Mouse (Mus musculus) liver, embryonic 12.5 days (tissue): ENCODE results near the gene Gfod2. TPM values are rescaled to one million over a fixed set of nuclear protein-coding genes. Genes with fewer than 3 reads are reported as not detected.
A peak's percentile ranks its signal among the peaks of the same experiment; 100 is the strongest.

Experiments
- ATAC-seq: fragments of 200-750 bp; cut with Nextera tagmentation; 2 replicates; pipeline ENCODE4 v1.8.0; 2017; ENCODE audit warnings: moderate number of reproducible peaks, mild to moderate bottlenecking, moderate library complexity
- H3K27ac ChIP-seq: fragments of 300-500 bp; sonication (generic); 2 replicates; pipeline ENCODE4 v1.5.1; 2016; ENCODE audit warnings: mild to moderate bottlenecking
- H3K27me3 ChIP-seq: fragments of 300-500 bp; sonication (generic); replicated peaks from 2 replicates; pipeline ENCODE4 v1.6.1; 2016; ENCODE audit warnings: mild to moderate bottlenecking, moderate library complexity
- H3K36me3 ChIP-seq: fragments of 300-500 bp; sonication (generic); 2 replicates; pipeline ENCODE4 v1.6.1; 2016; ENCODE audit warnings: mild to moderate bottlenecking, moderate library complexity
- H3K4me1 ChIP-seq: fragments of 300-500 bp; sonication (generic); 2 replicates; pipeline ENCODE4 v1.6.1; 2016
- H3K4me2 ChIP-seq: fragments of 300-500 bp; sonication (generic); 2 replicates; pipeline ENCODE4 v1.6.1; 2016; ENCODE audit warnings: mild to moderate bottlenecking, moderate library complexity
- H3K4me3 ChIP-seq: fragments of 300-500 bp; sonication (generic); 2 replicates; pipeline ENCODE4 v1.5.1; 2016; ENCODE audit warnings: mild to moderate bottlenecking, moderate library complexity
- H3K9ac ChIP-seq: fragments of 300-500 bp; sonication (generic); 2 replicates; pipeline ENCODE4 v1.6.1; 2016; ENCODE audit warnings: mild to moderate bottlenecking, moderate library complexity
- H3K9me3 ChIP-seq: fragments of 300-500 bp; sonication (generic); replicated peaks from 2 replicates; pipeline ENCODE4 v1.6.1; 2016; ENCODE audit warnings: mild to moderate bottlenecking, moderate library complexity
- WGBS: fragments of 180-500 bp; shearing (Covaris S2); methylation state at CpG from one replicate; pipeline ENCODE4 v1.1.7; 2016; ENCODE audit not compliant: insufficient replicate concordance; 5-methylcytosine and 5-hydroxymethylcytosine counted together
- polyA plus RNA-seq: library from polyadenylated mRNA; unstranded; fragments of >200 nt; fragmentation: Nextera tagmentation; extraction: Ambion mirVana; gene quantifications from 2 replicates; pipeline ENCODE4 v1.2.1, GENCODE M21; 2016

Gfod2 gene
- polyA plus RNA-seq, 1 experiment from 2014 or later: 5.1 TPM

GRCm38 (mm10) chr8:105789626-105790025 is 31.2 kb upstream of the Gfod2 start:
- peaks cover 44% of the 10 kb centered on the region for H3K4me1 ChIP-seq
- no peaks in the 10 kb centered on the region for H3K9me3 ChIP-seq
- no peak overlapping the region for H3K4me3 ChIP-seq
- H3K27ac ChIP-seq: 0 out of 2 replicates have a peak overlapping the region, but pooled peaks have one; percentile 46
- no peak for ATAC-seq
- peaks cover 100% of the 10 kb centered on the region for H3K36me3 ChIP-seq
- no peaks in the 10 kb centered on the region for H3K27me3 ChIP-seq
- no peak overlapping the region for H3K9ac ChIP-seq
- H3K4me2 ChIP-seq: no peak overlapping the region

GRCm38 (mm10) chr8:105788927-105789326 is 30.5 kb upstream of the Gfod2 start:
- ATAC-seq: no peak
- Histone ChIP-seq H3K27me3 (no peaks in the 10 kb centered on the region), H3K4me1 (peaks cover 37% of the 10 kb centered on the region), H3K4me2 (no peak overlapping the region), H3K36me3 (peaks cover 100% of the 10 kb centered on the region), H3K27ac (peak overlapping the region; percentile 46; the same call in 1 of the 2 replicates), H3K4me3 (no peak overlapping the region), H3K9ac (no peak overlapping the region), H3K9me3 (no peaks in the 10 kb centered on the region)
- WGBS: 36% methylated on average over 4 of the region's 4 CpGs

- Histone ChIP-seq H3K36me3 (peaks cover 100% of the 10 kb centered on the region), H3K27me3 (no peaks in the 10 kb centered on the region), H3K27ac (no peak overlapping the region), H3K4me1 (peaks cover 30% of the 10 kb centered on the region), H3K9me3 (no peaks in the 10 kb centered on the region), H3K4me2 (no peak overlapping the region), H3K4me3 (no peak overlapping the region), H3K9ac (no peak overlapping the region)
- no peak for ATAC-seq
- WGBS: 84% methylated on average over 2 of the region's 2 CpGs
These were observed 29.8 kb upstream of the Gfod2 start for GRCm38 (mm10) chr8:105788241-105788640.

GRCm38 (mm10) chr8:105780298-105780697 is 21.8 kb upstream of the Gfod2 start:
- Histone ChIP-seq H3K4me3 (no peak overlapping the region), H3K27me3 (no peaks in the 10 kb centered on the region), H3K9me3 (no peaks in the 10 kb centered on the region), H3K9ac (no peak overlapping the region), H3K4me2 (no peak overlapping the region), H3K36me3 (peaks cover 100% of the 10 kb centered on the region), H3K27ac (no peak overlapping the region), H3K4me1 (peaks cover 33% of the 10 kb centered on the region)
- no peak for ATAC-seq
- WGBS: 74% methylated on average over 5 of the region's 5 CpGs

GRCm38 (mm10) chr8:105777833-105778232 is 19.4 kb upstream of the Gfod2 start:
- H3K27me3 ChIP-seq: no peaks in the 10 kb centered on the region
- H3K4me1 ChIP-seq: peaks cover 33% of the 10 kb centered on the region
- H3K36me3 ChIP-seq: peaks cover 100% of the 10 kb centered on the region
- no peak overlapping the region for H3K4me2 ChIP-seq
- H3K27ac ChIP-seq: no peak overlapping the region
- no peak overlapping the region for H3K4me3 ChIP-seq
- 39% methylated on average over 2 of the region's 2 CpGs for WGBS
- ATAC-seq: no peak
- H3K9ac ChIP-seq: no peak overlapping the region
- H3K9me3 ChIP-seq: no peaks in the 10 kb centered on the region

GRCm38 (mm10) chr8:105774498-105774897 is 16.0 kb upstream of the Gfod2 start:
- H3K4me1 ChIP-seq: peaks cover 16% of the 10 kb centered on the region
- WGBS: 96% methylated on average over 5 of the region's 5 CpGs
- ATAC-seq: no peak
- peaks cover 100% of the 10 kb centered on the region for H3K36me3 ChIP-seq
- no peak overlapping the region for H3K4me3 ChIP-seq
- no peaks in the 10 kb centered on the region for H3K9me3 ChIP-seq
- no peaks in the 10 kb centered on the region for H3K27me3 ChIP-seq
- H3K4me2 ChIP-seq: no peak overlapping the region
- H3K9ac ChIP-seq: no peak overlapping the region
- H3K27ac ChIP-seq: no peak overlapping the region

- Histone ChIP-seq H3K4me1 (peaks cover 6% of the 10 kb centered on the region; the same call in 1 of the 2 replicates), H3K27ac (no peak overlapping the region), H3K27me3 (no peaks in the 10 kb centered on the region), H3K9me3 (no peaks in the 10 kb centered on the region), H3K4me3 (no peak overlapping the region), H3K4me2 (no peak overlapping the region), H3K36me3 (peaks cover 100% of the 10 kb centered on the region), H3K9ac (no peak overlapping the region)
- no peak for ATAC-seq
- 100% methylated on average over 1 of the region's 1 CpGs for WGBS
These were observed 15.0 kb upstream of the Gfod2 start for GRCm38 (mm10) chr8:105773441-105773861.

- no peaks in the 10 kb centered on the region for H3K9me3 ChIP-seq
- H3K4me1 ChIP-seq: no peaks in the 10 kb centered on the region
- no peak overlapping the region for H3K4me2 ChIP-seq
- no peak for ATAC-seq
- H3K9ac ChIP-seq: no peak overlapping the region
- no peak overlapping the region for H3K27ac ChIP-seq
- H3K4me3 ChIP-seq: no peak overlapping the region
- WGBS: 93% methylated on average over 12 of the region's 12 CpGs
- peaks cover 93% of the 10 kb centered on the region for H3K36me3 ChIP-seq
- H3K27me3 ChIP-seq: no peaks in the 10 kb centered on the region
These were observed 13.1 kb upstream of the Gfod2 start for GRCm38 (mm10) chr8:105771398-105772175.

GRCm38 (mm10) chr8:105770609-105771008 is 12.1 kb upstream of the Gfod2 start:
- Histone ChIP-seq H3K36me3 (peaks cover 83% of the 10 kb centered on the region), H3K4me1 (no peaks in the 10 kb centered on the region), H3K27ac (no peak overlapping the region), H3K4me3 (no peak overlapping the region), H3K4me2 (no peak overlapping the region), H3K27me3 (no peaks in the 10 kb centered on the region), H3K9ac (no peak overlapping the region), H3K9me3 (no peaks in the 10 kb centered on the region)
- 79% methylated on average over 1 of the region's 1 CpGs for WGBS
- no peak for ATAC-seq

- Histone ChIP-seq H3K4me1 (no peaks in the 10 kb centered on the region), H3K36me3 (peaks cover 64% of the 10 kb centered on the region), H3K9ac (no peak overlapping the region), H3K4me2 (no peak overlapping the region), H3K9me3 (no peaks in the 10 kb centered on the region), H3K27ac (no peak overlapping the region; the same call in 1 of the 2 replicates), H3K4me3 (no peak overlapping the region), H3K27me3 (no peaks in the 10 kb centered on the region)
- WGBS: 94% methylated on average over 5 of the region's 5 CpGs
- ATAC-seq: no peak
These were observed 10.2 kb upstream of the Gfod2 start for GRCm38 (mm10) chr8:105768485-105769257.

- Histone ChIP-seq H3K27ac (peak overlapping the region; percentile 73), H3K4me1 (peaks cover 31% of the 10 kb centered on the region), H3K4me2 (peak overlapping the region; percentile 86), H3K4me3 (peak overlapping the region; percentile 82), H3K27me3 (no peaks in the 10 kb centered on the region), H3K9ac (peak overlapping the region; percentile 77), H3K36me3 (no peaks in the 10 kb centered on the region), H3K9me3 (no peaks in the 10 kb centered on the region)
- WGBS: 5% methylated on average over 12 of the region's 12 CpGs
- ATAC-seq: no peak
These were observed 628 bp downstream of the Gfod2 start for GRCm38 (mm10) chr8:105757796-105758276.

GRCm38 (mm10) chr8:105754688-105755087 is 3.8 kb downstream of the Gfod2 start:
- 60% methylated on average over 2 of the region's 2 CpGs for WGBS
- H3K36me3 ChIP-seq: no peaks in the 10 kb centered on the region
- H3K9me3 ChIP-seq: no peaks in the 10 kb centered on the region
- H3K4me2 ChIP-seq: no peak overlapping the region
- H3K9ac ChIP-seq: no peak overlapping the region
- peaks cover 48% of the 10 kb centered on the region for H3K4me1 ChIP-seq
- no peak overlapping the region for H3K4me3 ChIP-seq
- 0 out of 2 replicates have a peak, but pooled peaks cover 5% of the 10 kb centered on the region for H3K27me3 ChIP-seq
- no peak overlapping the region for H3K27ac ChIP-seq
- ATAC-seq: no peak
